Mouse (Mus musculus): Measurements from ENCODE around the gene Igbp1. TPM values are rescaled to one million over a fixed set of nuclear protein-coding genes. Genes with fewer than 3 reads are reported as not detected.

Gene Igbp1
- polyA plus RNA-seq, 1 experiment from 2014 or later: 25.2 TPM

- no peaks in the 10 kb centered on the region for H3K4me1 ChIP-seq (ENCODE audit: control insufficient read depth, insufficient read depth, low read length)
- no peak for ATAC-seq
- no peak overlapping the region for H3K4me2 ChIP-seq (ENCODE audit: low read length)
- H3K4me3 ChIP-seq (ENCODE audit: low read depth, low read length): no peak overlapping the region
- H3K9ac ChIP-seq (ENCODE audit: low read depth, low read length): no peak overlapping the region
- H3K27ac ChIP-seq (ENCODE audit: low read length): no peak overlapping the region
- WGBS: 74% methylated on average over 4 of the region's 4 CpGs
- H3K27me3 ChIP-seq (ENCODE audit: control insufficient read depth, insufficient read depth, low read depth, low read length): no peaks in the 10 kb centered on the region
- no peaks in the 10 kb centered on the region for H3K36me3 ChIP-seq (ENCODE audit: control insufficient read depth, insufficient read depth, low read length)
- no peaks in the 10 kb centered on the region for H3K9me3 ChIP-seq (replicated peaks; ENCODE audit: control insufficient read depth, low read length, poor library complexity, severe bottlenecking)
These were observed 14.1 kb downstream of the Igbp1 start for GRCm38 (mm10) chrX:100508164-100508563.

GRCm38 (mm10) chrX:100509921-100510320 lies 15.8 kb downstream of the Igbp1 start:
- no peak overlapping the region for H3K27ac ChIP-seq (ENCODE audit: low read length)
- no peaks in the 10 kb centered on the region for H3K4me1 ChIP-seq (ENCODE audit: control insufficient read depth, insufficient read depth, low read length)
- H3K27me3 ChIP-seq (ENCODE audit: control insufficient read depth, insufficient read depth, low read depth, low read length): no peaks in the 10 kb centered on the region
- H3K4me3 ChIP-seq (ENCODE audit: low read depth, low read length): no peak overlapping the region
- no peaks in the 10 kb centered on the region for H3K36me3 ChIP-seq (ENCODE audit: control insufficient read depth, insufficient read depth, low read length)
- no peak overlapping the region for H3K4me2 ChIP-seq (ENCODE audit: low read length)
- ATAC-seq: no peak
- H3K9ac ChIP-seq (ENCODE audit: low read depth, low read length): no peak overlapping the region
- no peaks in the 10 kb centered on the region for H3K9me3 ChIP-seq (replicated peaks; ENCODE audit: control insufficient read depth, low read length, poor library complexity, severe bottlenecking)
- WGBS: 81% methylated on average over 3 of the region's 3 CpGs

GRCm38 (mm10) chrX:100516683-100517082 lies 22.6 kb downstream of the Igbp1 start:
- H3K4me1 ChIP-seq (ENCODE audit: control insufficient read depth, insufficient read depth, low read length): no peaks in the 10 kb centered on the region
- no peak overlapping the region for H3K27ac ChIP-seq (ENCODE audit: low read length)
- no peak overlapping the region for H3K4me2 ChIP-seq (ENCODE audit: low read length)
- no peak overlapping the region for H3K4me3 ChIP-seq (ENCODE audit: low read depth, low read length)
- no peak for ATAC-seq
- no peaks in the 10 kb centered on the region for H3K27me3 ChIP-seq (ENCODE audit: control insufficient read depth, insufficient read depth, low read depth, low read length)
- H3K9me3 ChIP-seq (replicated peaks; ENCODE audit: control insufficient read depth, low read length, poor library complexity, severe bottlenecking): no peaks in the 10 kb centered on the region
- no peaks in the 10 kb centered on the region for H3K36me3 ChIP-seq (ENCODE audit: control insufficient read depth, insufficient read depth, low read length)
- H3K9ac ChIP-seq (ENCODE audit: low read depth, low read length): no peak overlapping the region
- 87% methylated on average over 3 of the region's 3 CpGs for WGBS

DNA sequence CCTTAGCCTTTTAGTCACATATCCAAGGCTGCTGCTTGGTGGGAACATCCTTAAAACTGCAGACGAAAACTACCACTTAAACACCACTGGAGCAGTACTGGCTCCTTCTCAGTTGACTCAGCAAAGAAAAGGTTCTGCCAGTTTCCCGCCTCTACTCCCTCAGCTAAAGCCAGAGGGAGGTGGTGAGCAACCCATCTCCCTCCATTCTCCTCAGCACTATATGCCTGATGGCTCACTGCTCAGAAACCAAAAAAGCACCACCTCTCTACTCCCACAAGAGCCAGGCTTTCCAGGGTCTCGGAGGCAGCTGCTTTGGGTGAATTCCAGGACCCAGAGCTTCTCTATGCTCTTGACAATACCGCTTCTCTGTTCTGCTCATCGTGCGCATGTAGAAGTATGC lies 23.5 kb downstream of the Igbp1 start:
- peaks cover 4% of the 10 kb centered on the region; the same call in 1 of the 2 replicates for H3K27me3 ChIP-seq (ENCODE audit: control insufficient read depth, insufficient read depth, low read depth, low read length)
- no peak overlapping the region for H3K4me3 ChIP-seq (ENCODE audit: low read depth, low read length)
- H3K9me3 ChIP-seq (replicated peaks; ENCODE audit: control insufficient read depth, low read length, poor library complexity, severe bottlenecking): no peaks in the 10 kb centered on the region
- no peak overlapping the region for H3K27ac ChIP-seq (ENCODE audit: low read length)
- no peaks in the 10 kb centered on the region for H3K36me3 ChIP-seq (ENCODE audit: control insufficient read depth, insufficient read depth, low read length)
- ATAC-seq: no peak
- no peak overlapping the region for H3K9ac ChIP-seq (ENCODE audit: low read depth, low read length)
- WGBS: 93% methylated on average over 6 of the region's 6 CpGs
- no peak overlapping the region for H3K4me2 ChIP-seq (ENCODE audit: low read length)
- no peaks in the 10 kb centered on the region for H3K4me1 ChIP-seq (ENCODE audit: control insufficient read depth, insufficient read depth, low read length)

GRCm38 (mm10) chrX:100518532-100518931 lies 24.4 kb downstream of the Igbp1 start:
- H3K36me3 ChIP-seq (ENCODE audit: control insufficient read depth, insufficient read depth, low read length): no peaks in the 10 kb centered on the region
- WGBS: 96% methylated on average over 2 of the region's 2 CpGs

DNA sequence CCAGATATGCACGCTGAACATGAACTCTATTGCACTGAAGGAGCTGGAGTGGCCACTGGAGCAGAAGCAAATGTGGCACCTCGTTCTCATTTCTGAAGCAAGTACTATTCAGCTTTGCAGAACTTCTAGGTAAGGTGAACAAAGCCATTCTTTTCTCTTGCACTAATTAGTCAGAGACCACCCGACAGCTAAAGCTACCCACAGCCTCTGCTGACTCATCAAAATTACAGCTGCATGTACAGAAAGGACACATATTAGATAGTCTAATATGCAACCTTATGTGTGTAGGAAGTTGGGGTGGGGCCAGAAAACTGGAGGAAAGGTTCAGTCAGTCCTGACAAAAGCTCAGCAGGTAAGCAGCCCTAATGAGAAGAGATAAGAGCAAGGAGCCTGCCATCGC lies 30.4 kb downstream of the Igbp1 start, which contains the start of gene Dgat2l6:
TSS of gene Dgat2l6 (plus strand) at position 368 of the 400 bp plus-strand sequence.
- Histone ChIP-seq H3K27ac (ENCODE audit: low read length) (no peak within 1 kb of the TSS), H3K36me3 (ENCODE audit: control insufficient read depth, insufficient read depth, low read length) (no peaks in the 10 kb centered on the region), H3K9ac (ENCODE audit: low read depth, low read length) (no peak within 1 kb of the TSS), H3K27me3 (ENCODE audit: control insufficient read depth, insufficient read depth, low read depth, low read length) (peaks cover 4% of the 10 kb centered on the region), H3K4me3 (ENCODE audit: low read depth, low read length) (no peak within 1 kb of the TSS), H3K4me1 (ENCODE audit: control insufficient read depth, insufficient read depth, low read length) (no peaks in the 10 kb centered on the region), H3K9me3 (replicated peaks; ENCODE audit: control insufficient read depth, low read length, poor library complexity, severe bottlenecking) (no peaks in the 10 kb centered on the region), H3K4me2 (ENCODE audit: low read length) (no peak within 1 kb of the TSS)
- WGBS: 84% methylated on average over 4 of the region's 4 CpGs
- no peak for ATAC-seq

More at GRCm38 (mm10) chrX:100518532-100518931, 24.4 kb downstream of the Igbp1 start:
- no peak overlapping the region for H3K4me2 ChIP-seq (ENCODE audit: low read length)
- peaks cover 4% of the 10 kb centered on the region; the same call in 1 of the 2 replicates for H3K27me3 ChIP-seq (ENCODE audit: control insufficient read depth, insufficient read depth, low read depth, low read length)
- no peak overlapping the region for H3K9ac ChIP-seq (ENCODE audit: low read depth, low read length)
- H3K4me1 ChIP-seq (ENCODE audit: control insufficient read depth, insufficient read depth, low read length): no peaks in the 10 kb centered on the region
- H3K9me3 ChIP-seq (replicated peaks; ENCODE audit: control insufficient read depth, low read length, poor library complexity, severe bottlenecking): no peaks in the 10 kb centered on the region
- H3K4me3 ChIP-seq (ENCODE audit: low read depth, low read length): no peak overlapping the region
- no peak for ATAC-seq
- no peak overlapping the region for H3K27ac ChIP-seq (ENCODE audit: low read length)

DNA sequence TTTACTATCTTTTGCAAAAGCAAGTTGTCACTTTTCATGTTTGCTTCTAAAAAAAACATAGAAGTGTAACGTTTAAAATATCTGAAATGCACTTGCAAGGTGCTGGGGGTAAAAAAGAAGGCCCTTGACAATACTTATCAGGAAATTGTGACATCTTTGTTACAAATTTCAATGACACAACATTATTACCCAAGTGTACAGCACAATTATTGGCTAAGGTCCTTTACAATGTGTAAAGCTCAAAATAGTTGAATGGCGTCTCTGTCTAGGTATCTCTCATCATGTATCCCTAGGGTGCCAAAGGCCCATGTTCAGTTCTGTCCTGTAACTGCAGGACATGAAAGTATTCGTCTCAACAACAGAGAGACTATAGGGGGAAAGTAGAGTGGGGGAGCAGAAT lies 61.9 kb downstream of the Igbp1 start:
- Histone ChIP-seq H3K36me3 (ENCODE audit: control insufficient read depth, insufficient read depth, low read length) (no peaks in the 10 kb centered on the region), H3K9me3 (replicated peaks; ENCODE audit: control insufficient read depth, low read length, poor library complexity, severe bottlenecking) (no peaks in the 10 kb centered on the region), H3K4me3 (ENCODE audit: low read depth, low read length) (no peak overlapping the region), H3K27me3 (ENCODE audit: control insufficient read depth, insufficient read depth, low read depth, low read length) (no peaks in the 10 kb centered on the region), H3K4me2 (ENCODE audit: low read length) (no peak overlapping the region), H3K4me1 (ENCODE audit: control insufficient read depth, insufficient read depth, low read length) (no peaks in the 10 kb centered on the region), H3K9ac (ENCODE audit: low read depth, low read length) (no peak overlapping the region), H3K27ac (ENCODE audit: low read length) (no peak overlapping the region)
- 81% methylated on average over 3 of the region's 3 CpGs for WGBS
- no peak for ATAC-seq

DNA sequence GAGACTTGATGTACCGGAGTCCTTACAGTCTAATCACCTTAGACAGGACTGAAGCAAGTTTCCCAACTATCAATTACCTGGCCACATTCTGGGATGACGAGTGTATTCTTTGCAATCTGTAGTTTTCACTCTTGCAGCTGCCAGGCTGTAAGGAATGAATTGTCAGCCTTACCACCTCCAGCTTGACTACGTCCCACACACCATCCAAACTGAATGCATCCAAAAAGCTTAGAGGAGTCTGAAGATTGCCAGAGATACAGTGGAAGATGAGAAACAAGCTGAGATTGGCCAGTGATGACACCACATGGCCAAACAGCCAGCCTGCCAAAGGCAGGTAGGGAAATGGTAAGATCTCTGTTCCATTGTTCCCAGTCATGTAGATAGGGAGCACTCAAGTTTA lies 71.6 kb downstream of the Igbp1 start:
- 93% methylated on average over 3 of the region's 3 CpGs for WGBS
- H3K9me3 ChIP-seq (replicated peaks; ENCODE audit: control insufficient read depth, low read length, poor library complexity, severe bottlenecking): no peaks in the 10 kb centered on the region
- H3K27ac ChIP-seq (ENCODE audit: low read length): no peak overlapping the region
- no peak for ATAC-seq
- H3K36me3 ChIP-seq (ENCODE audit: control insufficient read depth, insufficient read depth, low read length): no peaks in the 10 kb centered on the region
- no peak overlapping the region for H3K9ac ChIP-seq (ENCODE audit: low read depth, low read length)
- H3K4me2 ChIP-seq (ENCODE audit: low read length): no peak overlapping the region
- no peaks in the 10 kb centered on the region for H3K4me1 ChIP-seq (ENCODE audit: control insufficient read depth, insufficient read depth, low read length)
- no peak overlapping the region for H3K4me3 ChIP-seq (ENCODE audit: low read depth, low read length)
- H3K27me3 ChIP-seq (ENCODE audit: control insufficient read depth, insufficient read depth, low read depth, low read length): no peaks in the 10 kb centered on the region
